Mouse (Mus musculus) limb, embryonic 11.5 days (tissue): ENCODE data around the gene C130032M10Rik. TPM values are rescaled to one million over a fixed set of nuclear protein-coding genes. Genes with fewer than 3 reads are reported as not detected.
A peak's percentile ranks its signal among the peaks of the same experiment; 100 is the strongest.

ENCODE experiments used
- ATAC-seq: fragments of 200-750 bp; cut with Nextera tagmentation; 2 replicates; pipeline ENCODE4 v1.8.0; 2017; ENCODE audit warnings: low read depth; ENCODE audit not compliant: insufficient number of reproducible peaks, low FRiP score, low TSS enrichment
- DNase-seq: peaks from one replicate; pipeline ENCODE4 v3.0.0-alpha.2; 2015; ENCODE audit warnings: low spot score
- H3K27ac ChIP-seq: fragments of 300-500 bp; sonication (generic); replicated peaks from 2 replicates; pipeline ENCODE4 v1.5.1; 2014; ENCODE audit warnings: low read depth, mild to moderate bottlenecking, low read length
- H3K27me3 ChIP-seq: fragments of 300-500 bp; sonication (generic); 2 replicates; pipeline ENCODE4 v1.6.1; 2014; ENCODE audit warnings: mild to moderate bottlenecking, low read length, mixed read lengths; ENCODE audit not compliant: control insufficient read depth, insufficient read depth
- H3K36me3 ChIP-seq: fragments of 300-500 bp; sonication (generic); 2 replicates; pipeline ENCODE4 v1.6.1; 2014; ENCODE audit warnings: mild to moderate bottlenecking, low read length, moderate library complexity, mixed read lengths; ENCODE audit not compliant: control insufficient read depth, insufficient read depth
- H3K4me1 ChIP-seq: fragments of 300-500 bp; sonication (generic); 2 replicates; pipeline ENCODE4 v1.6.1; 2014; ENCODE audit warnings: low read length, mixed read lengths; ENCODE audit not compliant: control insufficient read depth, insufficient read depth
- H3K4me2 ChIP-seq: fragments of 300-500 bp; sonication (generic); 2 replicates; pipeline ENCODE4 v1.6.1; 2014; ENCODE audit warnings: low read depth, mild to moderate bottlenecking, moderate library complexity; ENCODE audit not compliant: severe bottlenecking
- H3K4me3 ChIP-seq: fragments of 300-500 bp; sonication (generic); 2 replicates; pipeline ENCODE4 v1.5.1; 2014; ENCODE audit warnings: low read depth, low read length
- H3K9ac ChIP-seq: fragments of 300-500 bp; sonication (generic); 2 replicates; pipeline ENCODE4 v1.6.1; 2014; ENCODE audit warnings: mild to moderate bottlenecking, low read length
- H3K9me3 ChIP-seq: fragments of 300-500 bp; sonication (generic); 2 replicates; pipeline ENCODE4 v1.6.1; 2016; ENCODE audit warnings: low read length; ENCODE audit not compliant: control insufficient read depth
- WGBS: fragments of 180-500 bp; shearing (Covaris S2); extraction: QIAGEN DNeasy Blood & Tissue Kit; methylation state at CpG from one replicate; pipeline ENCODE4 v1.1.7; 2014; 5-methylcytosine and 5-hydroxymethylcytosine counted together
- polyA plus RNA-seq: library from polyadenylated mRNA; unstranded; fragments of >200 nt; fragmentation: Nextera tagmentation; extraction: Ambion mirVana; gene quantifications from 2 replicates; pipeline ENCODE4 v1.2.1, GENCODE M21; 2014

C130032M10Rik gene
- polyA plus RNA-seq, 1 experiment from 2014 or later = 0.67 TPM

DNA sequence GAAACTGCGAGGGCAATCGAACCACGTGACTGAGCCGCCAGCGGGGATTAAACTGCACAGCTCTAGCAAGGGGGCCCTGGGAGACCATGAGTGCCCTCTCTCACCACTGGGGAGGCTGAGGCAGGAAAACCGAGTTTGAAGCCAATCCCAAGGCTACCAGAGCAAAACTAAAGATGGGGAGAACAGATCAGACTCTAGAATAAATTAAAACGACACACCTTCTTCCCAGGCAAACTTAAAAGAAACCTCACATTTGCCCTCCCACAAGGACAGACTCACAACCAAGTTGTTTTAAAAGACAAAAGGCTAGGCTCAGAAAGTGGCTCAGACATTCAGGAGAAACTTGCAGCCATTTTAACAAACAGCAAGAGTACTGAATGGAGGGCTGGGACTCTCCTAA lies 41.6 kb downstream of the C130032M10Rik start:
- H3K9me3 ChIP-seq = no peaks in the 10 kb centered on the region
- H3K4me2 ChIP-seq = peak overlapping the region; percentile 5; the same call in 1 of the 2 replicates
- H3K27me3 ChIP-seq = no peaks in the 10 kb centered on the region
- peaks cover 31% of the 10 kb centered on the region for H3K4me1 ChIP-seq
- no peak overlapping the region for H3K27ac ChIP-seq
- H3K36me3 ChIP-seq = no peaks in the 10 kb centered on the region
- 9% methylated on average over 7 of the region's 7 CpGs for WGBS
- H3K9ac ChIP-seq = no peak overlapping the region
- no peak for ATAC-seq
- H3K4me3 ChIP-seq = no peak overlapping the region
- no peak for DNase-seq

- ATAC-seq (no peak), DNase-seq (no peak)
- peak overlapping the region; percentile 94 for H3K4me2 ChIP-seq
- no peaks in the 10 kb centered on the region for H3K9me3 ChIP-seq
- peaks cover 22% of the 10 kb centered on the region for H3K4me1 ChIP-seq
- WGBS = 3% methylated on average over 7 of the region's 7 CpGs
- H3K4me3 ChIP-seq = peak overlapping the region; percentile 82
- H3K27me3 ChIP-seq = no peaks in the 10 kb centered on the region
- no peaks in the 10 kb centered on the region for H3K36me3 ChIP-seq
- H3K9ac ChIP-seq = peak overlapping the region; percentile 97; the same call in 1 of the 2 replicates
- H3K27ac ChIP-seq = no peak overlapping the region
Measured at GRCm38 (mm10) chr9:114560141-114560540, 44.6 kb downstream of the C130032M10Rik start.

- peak overlapping the region; percentile 94 for H3K4me2 ChIP-seq
- H3K36me3 ChIP-seq = no peaks in the 10 kb centered on the region
- no peaks in the 10 kb centered on the region for H3K27me3 ChIP-seq
- DNase-seq (no peak), ATAC-seq (no peak)
- H3K4me3 ChIP-seq = peak overlapping the region; percentile 82
- H3K9ac ChIP-seq = peak overlapping the region; percentile 97
- 0 out of 2 replicates have a peak overlapping the region, but pooled peaks have one; percentile 14 for H3K27ac ChIP-seq
- peaks cover 19% of the 10 kb centered on the region for H3K4me1 ChIP-seq
- no peaks in the 10 kb centered on the region for H3K9me3 ChIP-seq
- under 1% methylated on average over 36 of the region's 36 CpGs for WGBS
Measured at GRCm38 (mm10) chr9:114560771-114561670, 45.5 kb downstream of the C130032M10Rik start.

DNA sequence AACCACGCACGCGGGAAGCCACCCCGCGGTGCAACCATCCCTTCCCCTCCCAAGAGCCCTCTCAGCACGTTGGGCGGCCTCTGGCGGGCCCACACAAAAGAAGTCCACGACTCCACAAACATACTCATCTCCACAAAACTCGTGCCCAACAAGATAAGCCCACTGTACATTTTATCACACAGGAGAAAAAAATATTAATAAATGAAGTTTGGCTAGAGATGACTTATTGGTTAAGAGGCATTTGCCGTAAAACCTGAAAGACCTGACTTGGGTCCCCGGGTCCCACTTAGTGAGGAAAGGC lies 46.1 kb downstream of the C130032M10Rik start:
- H3K9me3 ChIP-seq = no peaks in the 10 kb centered on the region
- DNase-seq (no peak), ATAC-seq (no peak)
- H3K9ac ChIP-seq = peak overlapping the region; percentile 97
- WGBS = under 1% methylated on average over 12 of the region's 12 CpGs
- H3K4me1 ChIP-seq = peaks cover 16% of the 10 kb centered on the region
- peak overlapping the region; percentile 94 for H3K4me2 ChIP-seq
- H3K27me3 ChIP-seq = no peaks in the 10 kb centered on the region
- no peaks in the 10 kb centered on the region for H3K36me3 ChIP-seq
- H3K27ac ChIP-seq = no peak overlapping the region
- peak overlapping the region; percentile 82 for H3K4me3 ChIP-seq

GRCm38 (mm10) chr9:114562031-114562918 lies 46.8 kb downstream of the C130032M10Rik start:
- H3K9ac ChIP-seq = peak overlapping the region; percentile 97
- H3K4me3 ChIP-seq = peak overlapping the region; percentile 82
- peak overlapping the region; percentile 99 for H3K27ac ChIP-seq
- under 1% methylated on average over 81 of the region's 101 CpGs for WGBS
- DNase-seq (peak; percentile 63), ATAC-seq (no peak)
- H3K4me1 ChIP-seq = peaks cover 11% of the 10 kb centered on the region
- no peaks in the 10 kb centered on the region for H3K27me3 ChIP-seq
- peak overlapping the region; percentile 94 for H3K4me2 ChIP-seq
- no peaks in the 10 kb centered on the region for H3K9me3 ChIP-seq
- H3K36me3 ChIP-seq = no peaks in the 10 kb centered on the region

DNA sequence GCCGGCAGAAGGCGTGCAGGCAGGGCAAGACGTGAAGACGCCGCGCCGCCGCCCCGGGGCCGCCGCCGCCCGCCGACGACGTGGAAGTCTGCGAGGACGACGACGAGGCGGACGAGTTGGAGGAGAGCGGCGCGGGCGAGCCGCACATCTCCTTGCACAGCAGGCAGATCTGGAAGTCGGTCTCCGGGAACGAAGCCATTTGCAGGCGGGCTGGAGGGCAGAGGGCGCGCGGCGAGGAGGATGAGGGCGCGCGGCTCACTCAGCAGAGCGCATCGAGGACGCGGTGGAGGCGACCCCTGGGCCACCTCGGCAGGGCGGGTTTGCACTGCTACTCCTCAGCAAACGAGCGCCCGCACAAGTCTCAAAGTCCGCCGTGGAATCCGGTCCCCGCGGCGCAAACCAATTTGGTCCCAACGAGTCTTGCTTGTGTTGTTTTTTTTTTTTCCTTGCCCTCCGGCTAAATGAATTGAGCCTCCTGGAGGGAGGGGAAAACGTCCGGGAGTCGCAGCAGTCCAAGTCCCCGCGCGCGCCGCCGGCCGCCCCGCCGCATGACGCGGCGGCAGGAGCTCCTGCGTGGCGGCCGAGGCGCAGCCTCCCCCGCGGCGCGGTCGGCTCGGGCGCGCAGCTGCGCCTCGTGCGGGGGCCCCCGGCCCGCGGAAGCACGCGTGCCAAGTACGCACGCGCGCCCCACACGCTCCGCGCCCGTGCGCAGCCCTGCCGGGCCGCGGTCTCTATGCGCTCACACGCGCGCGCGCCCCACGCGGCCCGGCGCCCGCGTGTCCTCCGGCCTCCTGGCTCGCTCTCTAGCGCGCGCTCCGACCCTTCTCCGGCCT lies 47.6 kb downstream of the C130032M10Rik start:
- Histone ChIP-seq H3K4me1 (peaks cover 11% of the 10 kb centered on the region), H3K36me3 (no peaks in the 10 kb centered on the region), H3K4me3 (peak overlapping the region; percentile 82), H3K27ac (peak overlapping the region; percentile 99), H3K27me3 (no peaks in the 10 kb centered on the region), H3K4me2 (peak overlapping the region; percentile 94), H3K9ac (peak overlapping the region; percentile 97), H3K9me3 (no peaks in the 10 kb centered on the region)
- ATAC-seq (peak; percentile 24; the same call in 1 of the 2 replicates), DNase-seq (peak; percentile 76)
- under 1% methylated on average over 109 of the region's 122 CpGs for WGBS

GRCm38 (mm10) chr9:114563761-114564606 lies 48.5 kb downstream of the C130032M10Rik start, which contains the start of gene Trim71:
Trim71 (minus strand) TSS chr9:114564369.
- WGBS = under 1% methylated on average over 90 of the region's 91 CpGs
- H3K9ac ChIP-seq = peak within 1 kb of the TSS; percentile 97
- H3K9me3 ChIP-seq = no peaks in the 10 kb centered on the region
- H3K4me2 ChIP-seq = peak within 1 kb of the TSS; percentile 94
- ATAC-seq (peak; percentile 54), DNase-seq (peak; percentile 84)
- peaks cover 11% of the 10 kb centered on the region for H3K4me1 ChIP-seq
- peak within 1 kb of the TSS; percentile 82 for H3K4me3 ChIP-seq
- H3K36me3 ChIP-seq = no peaks in the 10 kb centered on the region
- H3K27ac ChIP-seq = peak within 1 kb of the TSS; percentile 99
- H3K27me3 ChIP-seq = no peaks in the 10 kb centered on the region
